Mouse (Mus musculus): Measurements from ENCODE around the gene Cd93. TPM values are rescaled to one million over a fixed set of nuclear protein-coding genes. Genes with fewer than 3 reads are reported as not detected.

Cd93 gene
- polyA plus RNA-seq, 1 experiment, result 7.5 TPM

GRCm38 (mm10) chr2:148419776-148420175, 23.6 kb downstream of the Cd93 start:
- Histone ChIP-seq H3K27ac (ENCODE audit: insufficient read depth, low read length) (no peak overlapping the region), H3K4me1 (ENCODE audit: control insufficient read depth, insufficient read depth, insufficient read length) (no peaks in the 10 kb centered on the region; the same call in 1 of the 2 replicates), H3K4me3 (ENCODE audit: extremely low read depth, insufficient read depth, insufficient read length) (no peak overlapping the region), H3K27me3 (ENCODE audit: control insufficient read depth, insufficient read depth, low read length) (no peaks in the 10 kb centered on the region), H3K36me3 (ENCODE audit: control insufficient read depth, insufficient read depth, low read length) (no peaks in the 10 kb centered on the region)
- WGBS, result 84% methylated on average over 2 of the region's 2 CpGs
- no peak for TF ChIP-seq CTCF (IDR thresholded peaks at IDR 0.05; ENCODE audit: extremely low read depth, insufficient read depth, insufficient read length, insufficient replicate concordance)
- DNase-seq (ENCODE audit: low read depth in 1 of 2, low spot score in 2 of 2), result no peak

DNA sequence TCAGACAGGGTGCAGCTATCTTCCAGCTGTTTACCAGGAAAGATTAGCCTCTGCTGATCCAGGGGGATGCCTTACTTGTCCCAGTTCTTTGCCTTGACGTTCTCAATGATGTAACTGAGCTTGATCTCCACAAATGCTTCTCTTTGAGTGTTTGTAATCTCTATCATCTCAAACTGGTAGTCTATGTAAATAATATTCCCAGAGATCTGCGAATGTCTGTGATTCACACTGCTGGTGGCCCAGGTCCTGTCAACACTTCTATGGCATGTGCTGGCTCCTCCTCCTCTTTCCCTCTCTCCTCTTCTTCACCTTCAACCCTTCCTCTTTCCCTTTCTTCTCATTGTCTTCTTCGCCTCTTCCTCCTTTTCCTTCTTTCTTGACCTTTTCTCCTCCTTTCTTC, 24.2 kb downstream of the Cd93 start:
- no peak for DNase-seq (ENCODE audit: low read depth in 1 of 2, low spot score in 2 of 2)
- H3K36me3 ChIP-seq (ENCODE audit: control insufficient read depth, insufficient read depth, low read length), result no peaks in the 10 kb centered on the region
- WGBS, result 93% methylated on average over 3 of the region's 3 CpGs
- H3K27me3 ChIP-seq (ENCODE audit: control insufficient read depth, insufficient read depth, low read length), result no peaks in the 10 kb centered on the region
- no peak for TF ChIP-seq CTCF (IDR thresholded peaks at IDR 0.05; ENCODE audit: extremely low read depth, insufficient read depth, insufficient read length, insufficient replicate concordance)
- TF ChIP-seq POLR2A (IDR thresholded peaks at IDR 0.05; ENCODE audit: low read depth, low read length), result no peak
- no peak overlapping the region for H3K4me3 ChIP-seq (ENCODE audit: extremely low read depth, insufficient read depth, insufficient read length)
- H3K27ac ChIP-seq (ENCODE audit: insufficient read depth, low read length), result no peak overlapping the region
- H3K4me1 ChIP-seq (ENCODE audit: control insufficient read depth, insufficient read depth, insufficient read length), result no peaks in the 10 kb centered on the region; the same call in 1 of the 2 replicates

DNA sequence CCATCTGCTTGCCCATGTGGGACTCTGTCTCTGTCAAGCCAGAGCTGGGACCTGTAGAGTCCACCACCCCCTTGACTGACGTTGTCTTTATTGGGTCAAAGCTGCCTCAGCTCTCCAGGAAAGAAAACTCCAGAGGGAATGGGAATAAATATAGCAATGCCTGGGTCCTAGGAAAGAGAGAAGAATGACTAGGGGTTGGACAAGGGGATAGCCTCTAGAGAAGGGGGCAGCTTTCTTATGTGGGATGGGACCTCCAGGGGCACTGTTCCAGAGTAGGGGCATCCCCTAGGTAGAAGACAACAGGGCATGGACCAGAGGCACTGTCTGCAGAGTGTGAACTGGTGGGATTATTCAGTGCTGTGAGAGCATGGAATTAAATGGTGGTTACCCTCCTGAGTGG, 33.5 kb downstream of the Cd93 start:
- DNase-seq (ENCODE audit: low read depth in 1 of 2, low spot score in 2 of 2), result no peak
- Histone ChIP-seq H3K4me3 (ENCODE audit: extremely low read depth, insufficient read depth, insufficient read length) (no peak overlapping the region), H3K4me1 (ENCODE audit: control insufficient read depth, insufficient read depth, insufficient read length) (no peaks in the 10 kb centered on the region; the same call in 1 of the 2 replicates), H3K27me3 (ENCODE audit: control insufficient read depth, insufficient read depth, low read length) (no peaks in the 10 kb centered on the region), H3K27ac (ENCODE audit: insufficient read depth, low read length) (no peak overlapping the region), H3K36me3 (ENCODE audit: control insufficient read depth, insufficient read depth, low read length) (no peaks in the 10 kb centered on the region)
- 42% methylated on average over 1 of the region's 1 CpGs for WGBS
- no peak for TF ChIP-seq CTCF (IDR thresholded peaks at IDR 0.05; ENCODE audit: extremely low read depth, insufficient read depth, insufficient read length, insufficient replicate concordance)
- no peak for TF ChIP-seq POLR2A (IDR thresholded peaks at IDR 0.05; ENCODE audit: low read depth, low read length)

DNA sequence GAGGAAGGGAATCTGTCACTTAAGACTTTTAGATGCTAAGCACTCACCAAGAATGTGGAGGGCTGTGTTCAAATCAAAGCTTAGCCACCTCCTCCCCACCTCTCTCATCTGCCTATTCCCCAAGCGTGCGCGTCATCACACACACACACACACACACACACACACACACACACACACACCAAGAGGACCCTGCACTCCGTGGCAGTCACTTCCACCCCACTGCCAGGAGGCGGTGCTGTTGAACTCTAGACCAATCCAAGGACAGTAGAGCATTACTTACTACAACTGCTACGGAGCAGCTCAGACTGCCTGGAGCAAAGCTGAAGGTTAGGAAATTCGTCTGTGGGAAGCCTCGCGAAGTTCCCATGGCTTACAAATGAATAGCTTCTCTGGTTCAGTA, 34.2 kb downstream of the Cd93 start:
- no peak overlapping the region for H3K27ac ChIP-seq (ENCODE audit: insufficient read depth, low read length)
- DNase-seq (ENCODE audit: low read depth in 1 of 2, low spot score in 2 of 2), result peak; percentile 69 to 82
- TF ChIP-seq POLR2A (IDR thresholded peaks at IDR 0.05; ENCODE audit: low read depth, low read length), result no peak
- peak; percentile 79; the same call in 1 of the 2 replicates for TF ChIP-seq CTCF (IDR thresholded peaks at IDR 0.05; ENCODE audit: extremely low read depth, insufficient read depth, insufficient read length, insufficient replicate concordance)
- H3K27me3 ChIP-seq (ENCODE audit: control insufficient read depth, insufficient read depth, low read length), result no peaks in the 10 kb centered on the region
- no peaks in the 10 kb centered on the region; the same call in 1 of the 2 replicates for H3K4me1 ChIP-seq (ENCODE audit: control insufficient read depth, insufficient read depth, insufficient read length)
- 1% methylated on average over 9 of the region's 9 CpGs for WGBS
- H3K4me3 ChIP-seq (ENCODE audit: extremely low read depth, insufficient read depth, insufficient read length), result no peak overlapping the region
- H3K36me3 ChIP-seq (ENCODE audit: control insufficient read depth, insufficient read depth, low read length), result no peaks in the 10 kb centered on the region

GRCm38 (mm10) chr2:148408761-148409120, 34.6 kb downstream of the Cd93 start:
- Histone ChIP-seq H3K36me3 (ENCODE audit: control insufficient read depth, insufficient read depth, low read length) (no peaks in the 10 kb centered on the region), H3K27me3 (ENCODE audit: control insufficient read depth, insufficient read depth, low read length) (no peaks in the 10 kb centered on the region), H3K27ac (ENCODE audit: insufficient read depth, low read length) (no peak overlapping the region; the same call in 1 of the 2 replicates), H3K4me1 (ENCODE audit: control insufficient read depth, insufficient read depth, insufficient read length) (no peaks in the 10 kb centered on the region; the same call in 1 of the 2 replicates), H3K4me3 (ENCODE audit: extremely low read depth, insufficient read depth, insufficient read length) (no peak overlapping the region)
- no peak for TF ChIP-seq CTCF (IDR thresholded peaks at IDR 0.05; ENCODE audit: extremely low read depth, insufficient read depth, insufficient read length, insufficient replicate concordance)
- TF ChIP-seq POLR2A (IDR thresholded peaks at IDR 0.05; ENCODE audit: low read depth, low read length), result no peak
- 19% methylated on average over 6 of the region's 6 CpGs for WGBS
- no peak for DNase-seq (ENCODE audit: low read depth in 1 of 2, low spot score in 2 of 2)

DNA sequence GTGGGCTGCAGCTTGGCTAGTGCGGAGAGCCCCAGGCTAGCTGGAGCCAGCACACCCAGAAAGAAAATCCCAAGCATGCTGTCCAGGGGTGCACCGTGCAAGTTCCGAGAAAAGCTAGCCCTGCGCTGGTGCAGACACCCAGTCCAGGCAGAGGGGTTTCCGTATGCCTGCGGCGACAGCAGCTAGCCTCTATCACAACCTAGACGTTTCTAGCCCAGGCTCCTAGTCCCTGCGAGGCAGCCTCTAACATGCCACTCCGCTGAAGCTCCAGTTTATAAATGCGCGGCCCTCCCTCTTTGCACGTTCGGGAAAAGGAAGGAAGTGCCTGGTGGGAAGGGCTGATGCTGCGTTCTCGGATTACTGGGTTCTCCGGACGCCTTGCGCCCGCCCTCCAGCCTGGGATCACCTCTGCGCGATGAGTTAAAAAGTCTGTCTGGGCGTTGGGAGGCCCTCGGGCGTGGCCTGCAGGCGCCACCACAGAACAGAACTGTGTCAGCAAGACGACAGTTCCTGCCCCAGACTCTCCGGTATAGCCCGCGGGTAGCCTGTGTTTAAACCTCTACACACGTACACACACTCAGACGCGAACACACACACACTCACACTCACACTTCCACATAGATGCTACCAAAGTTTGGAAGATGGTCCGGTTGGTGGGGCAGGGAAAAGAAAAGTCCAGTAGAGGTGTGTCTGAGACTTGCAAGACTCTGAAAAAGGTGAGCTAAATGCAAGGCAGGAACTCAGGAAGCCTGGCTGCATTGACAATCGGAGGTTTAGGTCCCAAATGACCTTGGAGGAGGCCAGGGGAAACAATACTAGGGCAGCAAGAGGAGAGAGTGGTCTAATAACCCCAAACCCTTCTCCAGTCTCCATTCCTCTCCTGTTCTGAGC, 35.2 kb downstream of the Cd93 start, which contains the start of gene Thbd:
Gene Thbd (minus strand): TSS at position 319 of the 891 bp plus-strand sequence.
- H3K27ac ChIP-seq (ENCODE audit: insufficient read depth, low read length), result peak within 1 kb of the TSS; percentile 39
- H3K36me3 ChIP-seq (ENCODE audit: control insufficient read depth, insufficient read depth, low read length), result no peaks in the 10 kb centered on the region
- no peaks in the 10 kb centered on the region for H3K27me3 ChIP-seq (ENCODE audit: control insufficient read depth, insufficient read depth, low read length)
- peak in 1 of 2 experiments; percentile 54 for DNase-seq (ENCODE audit: low read depth in 1 of 2, low spot score in 2 of 2)
- TF ChIP-seq POLR2A (IDR thresholded peaks at IDR 0.05; ENCODE audit: low read depth, low read length) (peak; percentile 33), CTCF (IDR thresholded peaks at IDR 0.05; ENCODE audit: extremely low read depth, insufficient read depth, insufficient read length, insufficient replicate concordance) (no peak)
- peak within 1 kb of the TSS; percentile 53 for H3K4me3 ChIP-seq (ENCODE audit: extremely low read depth, insufficient read depth, insufficient read length)
- H3K4me1 ChIP-seq (ENCODE audit: control insufficient read depth, insufficient read depth, insufficient read length), result no peaks in the 10 kb centered on the region; the same call in 1 of the 2 replicates
- WGBS, result 3% methylated on average over 35 of the region's 35 CpGs
